Mouse (Mus musculus): ENCODE results near the gene Klf15. TPM values are rescaled to one million over a fixed set of nuclear protein-coding genes. Genes with fewer than 3 reads are reported as not detected.

Gene Klf15
- polyA plus RNA-seq, 1 experiment from 2014 or later = 13.6 TPM

GRCm38 (mm10) chr6:90476941-90477518, 14.7 kb downstream of the Klf15 start:
- 70% methylated on average over 14 of the region's 14 CpGs for WGBS
- Histone ChIP-seq H3K4me2 (no peak overlapping the region), H3K4me1 (no peaks in the 10 kb centered on the region), H3K36me3 (replicated peaks) (no peaks in the 10 kb centered on the region), H3K9me3 (no peaks in the 10 kb centered on the region), H3K4me3 (no peak overlapping the region), H3K27me3 (replicated peaks) (no peaks in the 10 kb centered on the region), H3K9ac (no peak overlapping the region), H3K27ac (no peak overlapping the region)
- no peak for ATAC-seq (replicated peaks)

DNA sequence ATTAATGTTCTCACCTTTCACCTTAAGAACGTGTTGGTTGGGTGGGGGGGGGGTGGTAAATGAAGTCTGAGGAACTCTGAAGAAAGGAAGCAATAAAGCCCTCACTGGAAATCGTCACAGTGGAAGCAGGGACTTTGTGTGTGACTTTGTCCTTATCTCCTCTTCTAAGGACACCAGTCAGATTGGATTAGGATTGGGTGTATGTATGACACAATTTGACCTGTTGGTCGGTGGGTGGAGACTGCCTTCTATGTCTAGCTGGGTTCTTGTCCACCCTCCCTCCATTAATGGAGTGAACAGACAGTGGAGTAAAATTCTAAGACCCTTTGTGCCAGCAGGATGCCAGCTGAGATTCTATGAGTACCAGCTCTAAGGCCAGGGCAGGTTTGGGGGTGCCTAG, 21.9 kb downstream of the Klf15 start:
- no peak overlapping the region for H3K4me2 ChIP-seq
- no peak overlapping the region for H3K27ac ChIP-seq
- no peaks in the 10 kb centered on the region for H3K4me1 ChIP-seq
- no peaks in the 10 kb centered on the region for H3K36me3 ChIP-seq (replicated peaks)
- no peak for ATAC-seq (replicated peaks)
- no peak overlapping the region for H3K9ac ChIP-seq
- H3K27me3 ChIP-seq (replicated peaks) = no peaks in the 10 kb centered on the region
- no peaks in the 10 kb centered on the region for H3K9me3 ChIP-seq
- 74% methylated on average over 3 of the region's 3 CpGs for WGBS
- H3K4me3 ChIP-seq = no peak overlapping the region

GRCm38 (mm10) chr6:90484876-90485275, 22.5 kb downstream of the Klf15 start:
- Histone ChIP-seq H3K9me3 (no peaks in the 10 kb centered on the region), H3K4me2 (no peak overlapping the region), H3K36me3 (replicated peaks) (no peaks in the 10 kb centered on the region), H3K9ac (no peak overlapping the region), H3K4me1 (no peaks in the 10 kb centered on the region), H3K27ac (no peak overlapping the region), H3K4me3 (no peak overlapping the region), H3K27me3 (replicated peaks) (no peaks in the 10 kb centered on the region)
- no peak for ATAC-seq (replicated peaks)
- WGBS = 69% methylated on average over 5 of the region's 5 CpGs

DNA sequence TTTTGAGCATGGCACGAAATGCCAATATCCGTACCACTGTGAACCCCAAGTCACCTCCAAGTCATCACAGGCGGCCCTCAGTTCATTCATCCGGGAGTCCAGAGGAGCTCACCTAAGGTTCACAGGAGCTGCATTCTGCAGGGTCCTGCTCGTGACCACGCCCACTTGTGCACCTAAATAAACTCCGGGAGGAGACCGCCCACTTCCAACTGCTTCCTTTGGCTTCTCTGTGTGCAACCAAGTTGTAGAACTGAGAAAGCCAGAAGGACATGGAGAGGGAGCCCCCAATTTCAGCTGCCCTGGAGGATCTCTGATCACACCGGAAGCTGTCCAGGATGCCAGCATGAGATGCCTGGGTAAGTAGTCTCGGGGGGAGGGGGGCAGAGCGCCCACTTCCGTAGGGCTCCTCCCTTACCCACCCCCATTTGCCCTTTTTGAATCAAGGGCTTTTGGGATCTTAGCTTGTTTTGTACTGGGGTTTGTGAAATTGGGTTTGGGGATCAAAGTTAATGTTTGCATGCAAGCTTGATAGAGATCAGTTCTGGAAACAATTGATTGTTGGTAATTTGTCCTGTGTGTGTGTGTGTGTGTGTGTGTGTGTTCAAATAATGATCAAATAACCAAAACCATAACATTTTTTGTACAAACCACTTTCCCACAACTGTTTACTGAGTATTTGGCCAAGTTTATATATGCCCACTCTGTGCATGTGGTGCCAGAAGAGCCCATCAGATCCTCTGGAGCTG, 24.0 kb downstream of the Klf15 start, which contains the start of gene Aldh1l1:
Aldh1l1 (plus strand) TSS at position 252 of the 746 bp plus-strand sequence.
- ATAC-seq (replicated peaks) = no peak
- Histone ChIP-seq H3K4me2 (no peak within 1 kb of the TSS), H3K36me3 (replicated peaks) (no peaks in the 10 kb centered on the region), H3K9me3 (no peaks in the 10 kb centered on the region), H3K4me1 (no peaks in the 10 kb centered on the region), H3K27me3 (replicated peaks) (no peaks in the 10 kb centered on the region), H3K27ac (no peak within 1 kb of the TSS), H3K4me3 (no peak within 1 kb of the TSS), H3K9ac (no peak within 1 kb of the TSS)
- 87% methylated on average over 12 of the region's 12 CpGs for WGBS

DNA sequence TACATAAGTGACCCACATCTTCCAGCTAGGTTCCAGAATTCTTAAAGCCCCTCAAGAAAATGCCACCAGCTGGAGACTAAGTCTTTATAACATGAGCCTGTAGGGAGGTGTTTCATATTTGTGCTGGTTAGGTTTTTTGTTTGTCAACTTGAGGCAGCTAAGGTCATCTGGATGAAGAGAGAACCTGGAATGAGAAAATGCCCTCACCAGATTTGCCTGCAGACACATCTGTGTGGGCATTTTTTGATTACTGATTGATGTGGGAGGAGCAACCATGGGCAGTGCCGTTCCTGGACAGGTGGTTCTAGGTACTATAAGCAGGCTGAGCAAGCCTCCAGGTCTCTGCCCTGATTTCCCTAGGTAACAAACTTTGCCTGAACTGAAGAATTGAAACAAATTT, 25.2 kb downstream of the Klf15 start:
- H3K27ac ChIP-seq = no peak overlapping the region
- no peaks in the 10 kb centered on the region for H3K36me3 ChIP-seq (replicated peaks)
- H3K4me3 ChIP-seq = no peak overlapping the region
- H3K9me3 ChIP-seq = no peaks in the 10 kb centered on the region
- 90% methylated on average over 1 of the region's 1 CpGs for WGBS
- H3K9ac ChIP-seq = no peak overlapping the region
- H3K27me3 ChIP-seq (replicated peaks) = no peaks in the 10 kb centered on the region
- H3K4me1 ChIP-seq = no peaks in the 10 kb centered on the region
- ATAC-seq (replicated peaks) = no peak
- no peak overlapping the region for H3K4me2 ChIP-seq

DNA sequence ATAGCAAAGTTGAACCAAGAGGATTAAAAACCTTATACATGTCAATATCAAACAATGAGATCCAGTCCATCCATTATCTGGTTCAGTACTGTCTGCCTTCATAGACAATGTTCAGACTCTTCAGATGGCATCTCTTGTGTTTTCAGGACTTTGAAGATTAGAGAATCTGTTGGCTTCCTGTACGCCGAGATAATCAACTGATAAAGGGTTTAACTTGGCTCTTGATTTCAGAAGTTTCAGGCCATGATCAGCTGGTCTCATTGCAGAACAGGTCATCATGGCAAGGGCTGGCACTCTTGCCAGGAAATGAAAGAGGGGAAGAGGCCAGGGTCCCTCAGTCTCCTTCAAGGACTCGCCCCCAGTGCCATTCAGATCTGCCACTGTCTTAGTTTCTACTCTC, 27.2 kb downstream of the Klf15 start:
- H3K4me3 ChIP-seq = no peak overlapping the region
- WGBS = 84% methylated on average over 3 of the region's 3 CpGs

GRCm38 (mm10) chr6:90490976-90491375, 28.6 kb downstream of the Klf15 start:
- no peaks in the 10 kb centered on the region for H3K4me1 ChIP-seq
- no peak overlapping the region for H3K9ac ChIP-seq
- no peaks in the 10 kb centered on the region for H3K9me3 ChIP-seq
- no peaks in the 10 kb centered on the region for H3K36me3 ChIP-seq (replicated peaks)
- WGBS = 67% methylated on average over 2 of the region's 2 CpGs
- ATAC-seq (replicated peaks) = no peak
- no peak overlapping the region for H3K27ac ChIP-seq
- no peaks in the 10 kb centered on the region for H3K27me3 ChIP-seq (replicated peaks)
- H3K4me3 ChIP-seq = no peak overlapping the region
- no peak overlapping the region for H3K4me2 ChIP-seq

More for the DNA sequence above, 27.2 kb downstream of the Klf15 start:
- ATAC-seq (replicated peaks) = no peak
- H3K36me3 ChIP-seq (replicated peaks) = no peaks in the 10 kb centered on the region
- no peaks in the 10 kb centered on the region for H3K27me3 ChIP-seq (replicated peaks)
- no peak overlapping the region for H3K27ac ChIP-seq
- no peaks in the 10 kb centered on the region for H3K4me1 ChIP-seq
- no peak overlapping the region for H3K4me2 ChIP-seq
- no peaks in the 10 kb centered on the region for H3K9me3 ChIP-seq
- no peak overlapping the region for H3K9ac ChIP-seq

- Histone ChIP-seq H3K9me3 (no peaks in the 10 kb centered on the region), H3K4me2 (no peak overlapping the region), H3K27me3 (replicated peaks) (no peaks in the 10 kb centered on the region), H3K36me3 (replicated peaks) (no peaks in the 10 kb centered on the region), H3K4me3 (no peak overlapping the region), H3K27ac (no peak overlapping the region), H3K4me1 (no peaks in the 10 kb centered on the region), H3K9ac (no peak overlapping the region)
- no peak for ATAC-seq (replicated peaks)
- 86% methylated on average over 10 of the region's 10 CpGs for WGBS
These were observed 29.8 kb downstream of the Klf15 start for GRCm38 (mm10) chr6:90491956-90492744.

GRCm38 (mm10) chr6:90494155-90494554, 31.8 kb downstream of the Klf15 start:
- Histone ChIP-seq H3K4me2 (no peak overlapping the region), H3K36me3 (replicated peaks) (no peaks in the 10 kb centered on the region), H3K27me3 (replicated peaks) (no peaks in the 10 kb centered on the region), H3K4me3 (no peak overlapping the region), H3K9me3 (no peaks in the 10 kb centered on the region), H3K9ac (no peak overlapping the region), H3K4me1 (no peaks in the 10 kb centered on the region), H3K27ac (0 out of 2 replicates have a peak overlapping the region, but pooled peaks have one; percentile 13)
- WGBS = 71% methylated on average over 3 of the region's 3 CpGs
- ATAC-seq (replicated peaks) = no peak

DNA sequence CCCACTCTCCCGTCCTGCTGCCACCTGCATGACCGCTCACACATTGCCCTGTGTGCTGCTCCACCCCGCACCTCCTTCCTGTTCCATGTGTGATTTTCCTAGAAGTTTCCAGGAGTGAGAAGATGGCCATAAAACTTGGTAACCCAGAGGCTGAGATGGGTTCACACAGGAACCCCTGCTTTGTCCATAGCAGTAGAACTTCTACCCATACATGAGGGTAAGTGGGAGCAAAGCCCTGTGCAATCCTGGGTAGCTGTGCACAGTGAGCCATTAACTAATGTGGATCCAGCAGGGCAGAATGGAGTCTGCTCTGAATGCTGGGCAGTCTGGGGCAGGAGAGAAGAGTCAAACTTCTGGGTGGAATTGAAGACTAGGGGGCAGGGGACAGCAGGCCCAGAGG, 32.2 kb downstream of the Klf15 start:
- Histone ChIP-seq H3K9me3 (no peaks in the 10 kb centered on the region), H3K4me2 (no peak overlapping the region), H3K27ac (peak overlapping the region; percentile 13; the same call in 1 of the 2 replicates), H3K27me3 (replicated peaks) (no peaks in the 10 kb centered on the region), H3K9ac (no peak overlapping the region), H3K4me3 (no peak overlapping the region), H3K4me1 (no peaks in the 10 kb centered on the region), H3K36me3 (replicated peaks) (no peaks in the 10 kb centered on the region)
- ATAC-seq (replicated peaks) = no peak
- WGBS = 88% methylated on average over 3 of the region's 3 CpGs

DNA sequence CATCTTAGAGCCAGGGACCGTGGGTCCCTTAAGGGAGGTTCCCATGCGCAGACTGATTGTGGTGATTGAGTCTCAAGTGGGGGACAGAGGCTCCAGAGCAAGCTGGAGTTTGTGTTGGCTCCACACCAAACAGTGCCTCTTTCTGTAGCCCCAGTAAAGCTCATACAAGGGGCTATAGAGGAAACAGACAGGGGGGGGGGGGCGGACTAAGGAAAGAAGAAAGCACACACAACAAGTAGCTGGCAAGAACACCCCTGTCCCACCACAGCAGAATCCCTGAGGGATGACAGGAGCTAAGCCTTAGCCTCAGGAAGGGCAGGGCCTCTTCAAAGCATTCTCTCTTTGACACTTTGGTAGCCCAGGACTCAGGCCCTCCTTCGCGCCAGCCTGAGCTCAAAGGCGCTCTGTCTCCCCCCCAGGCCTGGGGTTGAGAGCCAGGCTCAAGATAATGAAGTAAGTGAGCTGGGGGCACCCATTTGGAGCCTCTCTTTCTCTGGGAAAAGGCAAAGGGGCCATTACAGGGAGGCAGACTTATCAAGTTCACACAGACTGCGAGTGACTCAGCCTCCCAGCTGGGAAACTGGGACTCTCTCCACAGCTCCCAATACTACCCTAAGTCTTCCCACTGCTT, 33.0 kb downstream of the Klf15 start:
- no peak overlapping the region for H3K4me2 ChIP-seq
- H3K4me3 ChIP-seq = no peak overlapping the region
- 36% methylated on average over 6 of the region's 7 CpGs for WGBS
- H3K36me3 ChIP-seq (replicated peaks) = no peaks in the 10 kb centered on the region
- H3K9ac ChIP-seq = no peak overlapping the region
- H3K9me3 ChIP-seq = no peaks in the 10 kb centered on the region
- H3K4me1 ChIP-seq = 0 out of 2 replicates have a peak, but pooled peaks cover 4% of the 10 kb centered on the region
- no peaks in the 10 kb centered on the region for H3K27me3 ChIP-seq (replicated peaks)
- no peak overlapping the region for H3K27ac ChIP-seq
- peak; percentile 88 for ATAC-seq (replicated peaks)

- H3K9ac ChIP-seq = no peak overlapping the region
- no peaks in the 10 kb centered on the region for H3K27me3 ChIP-seq (replicated peaks)
- no peaks in the 10 kb centered on the region for H3K36me3 ChIP-seq (replicated peaks)
- no peaks in the 10 kb centered on the region for H3K9me3 ChIP-seq
- 0 out of 2 replicates have a peak overlapping the region, but pooled peaks have one; percentile 32 for H3K27ac ChIP-seq
- ATAC-seq (replicated peaks) = no peak
- 65% methylated on average over 3 of the region's 3 CpGs for WGBS
- no peak overlapping the region for H3K4me3 ChIP-seq
- H3K4me2 ChIP-seq = no peak overlapping the region
- 0 out of 2 replicates have a peak, but pooled peaks cover 4% of the 10 kb centered on the region for H3K4me1 ChIP-seq
These were observed 33.8 kb downstream of the Klf15 start for GRCm38 (mm10) chr6:90496217-90496616.

All from midbrain, embryonic 15.5 days (tissue).